Mouse (Mus musculus) neural tube, embryonic 15.5 days (tissue): ENCODE measurements around the gene Fhit. TPM values are rescaled to one million over a fixed set of nuclear protein-coding genes. Genes with fewer than 3 reads are reported as not detected.

Source experiments
- ATAC-seq: fragments of 200-750 bp; cut with Nextera tagmentation; 2 replicates; pipeline ENCODE4 v1.8.0; 2017; ENCODE audit warnings: mild to moderate bottlenecking, moderate TSS enrichment, moderate library complexity; ENCODE audit not compliant: low FRiP score
- H3K27ac ChIP-seq: fragments of 300-500 bp; sonication (generic); replicated peaks from 2 replicates; pipeline ENCODE4 v1.5.1; 2015; ENCODE audit warnings: mild to moderate bottlenecking, inconsistent platforms
- H3K27me3 ChIP-seq: fragments of 300-500 bp; sonication (generic); replicated peaks from 2 replicates; pipeline ENCODE4 v1.6.1; 2015; ENCODE audit warnings: inconsistent platforms
- H3K36me3 ChIP-seq: fragments of 300-500 bp; sonication (generic); 2 replicates; pipeline ENCODE4 v1.6.1; 2015; ENCODE audit warnings: inconsistent platforms
- H3K4me1 ChIP-seq: fragments of 300-500 bp; sonication (generic); 2 replicates; pipeline ENCODE4 v1.6.1; 2015; ENCODE audit warnings: inconsistent platforms
- H3K4me2 ChIP-seq: fragments of 300-500 bp; sonication (generic); 2 replicates; pipeline ENCODE4 v1.6.1; 2015; ENCODE audit warnings: inconsistent platforms, mild to moderate bottlenecking, moderate library complexity
- H3K4me3 ChIP-seq: fragments of 300-500 bp; sonication (generic); replicated peaks from 2 replicates; pipeline ENCODE4 v1.5.1; 2015; ENCODE audit warnings: mild to moderate bottlenecking, inconsistent platforms
- H3K9ac ChIP-seq: fragments of 300-500 bp; sonication (generic); replicated peaks from 2 replicates; pipeline ENCODE4 v1.6.1; 2015; ENCODE audit warnings: mild to moderate bottlenecking, inconsistent platforms
- H3K9me3 ChIP-seq: fragments of 300-500 bp; sonication (generic); replicated peaks from 2 replicates; pipeline ENCODE4 v1.6.1; 2016; ENCODE audit warnings: inconsistent platforms
- WGBS: fragments of 180-500 bp; shearing (Covaris S2); methylation state at CpG from one replicate; pipeline ENCODE4 v1.1.7; 2015; ENCODE audit warnings: mixed read lengths; 5-methylcytosine and 5-hydroxymethylcytosine counted together
- polyA plus RNA-seq: library from polyadenylated mRNA; unstranded; fragments of >200 nt; fragmentation: Nextera tagmentation; extraction: Ambion mirVana; gene quantifications from 2 replicates; pipeline ENCODE4 v1.2.1, GENCODE M21; 2015

Gene Fhit
- polyA plus RNA-seq, 1 experiment from 2014 or later = 7.5 TPM

GRCm38 (mm10) chr14:9642628-9643027, 1519.2 kb downstream of the Fhit start:
- Histone ChIP-seq H3K4me2 (no peak overlapping the region), H3K27ac (no peak overlapping the region), H3K36me3 (no peaks in the 10 kb centered on the region), H3K9me3 (no peaks in the 10 kb centered on the region), H3K4me1 (peaks cover 16% of the 10 kb centered on the region), H3K4me3 (no peak overlapping the region), H3K27me3 (no peaks in the 10 kb centered on the region), H3K9ac (no peak overlapping the region)
- 75% methylated on average over 6 of the region's 6 CpGs for WGBS
- peak; percentile 16; the same call in 1 of the 2 replicates for ATAC-seq

GRCm38 (mm10) chr14:9642068-9642467, 1519.8 kb downstream of the Fhit start:
- Histone ChIP-seq H3K4me2 (no peak overlapping the region), H3K27me3 (no peaks in the 10 kb centered on the region), H3K9me3 (no peaks in the 10 kb centered on the region), H3K27ac (no peak overlapping the region), H3K36me3 (no peaks in the 10 kb centered on the region), H3K4me3 (no peak overlapping the region), H3K9ac (no peak overlapping the region), H3K4me1 (peaks cover 16% of the 10 kb centered on the region)
- WGBS = 42% methylated on average over 3 of the region's 3 CpGs
- ATAC-seq = peak; percentile 19; the same call in 1 of the 2 replicates

GRCm38 (mm10) chr14:9634247-9634991, 1527.4 kb downstream of the Fhit start:
- Histone ChIP-seq H3K9me3 (no peaks in the 10 kb centered on the region), H3K4me2 (no peak overlapping the region), H3K27ac (no peak overlapping the region), H3K4me1 (no peaks in the 10 kb centered on the region), H3K27me3 (peaks cover 3% of the 10 kb centered on the region; the same call in 1 of the 2 replicates), H3K36me3 (no peaks in the 10 kb centered on the region), H3K9ac (no peak overlapping the region), H3K4me3 (no peak overlapping the region)
- WGBS = 39% methylated on average over 1 of the region's 1 CpGs
- ATAC-seq = peak; percentile 47; the same call in 1 of the 2 replicates

- WGBS = 6% methylated on average over 3 of the region's 3 CpGs
- Histone ChIP-seq H3K36me3 (no peaks in the 10 kb centered on the region), H3K4me2 (no peak overlapping the region), H3K27ac (no peak overlapping the region), H3K9ac (no peak overlapping the region), H3K27me3 (peaks cover 3% of the 10 kb centered on the region; the same call in 1 of the 2 replicates), H3K4me3 (no peak overlapping the region), H3K9me3 (no peaks in the 10 kb centered on the region), H3K4me1 (no peaks in the 10 kb centered on the region)
- ATAC-seq = no peak
Measured at GRCm38 (mm10) chr14:9632537-9632936, 1529.3 kb downstream of the Fhit start.

GRCm38 (mm10) chr14:9623219-9624043, 1538.4 kb downstream of the Fhit start:
- ATAC-seq = no peak
- H3K36me3 ChIP-seq = no peaks in the 10 kb centered on the region
- H3K4me3 ChIP-seq = no peak overlapping the region
- H3K27ac ChIP-seq = no peak overlapping the region
- no peak overlapping the region for H3K4me2 ChIP-seq
- no peaks in the 10 kb centered on the region for H3K27me3 ChIP-seq
- H3K9me3 ChIP-seq = no peaks in the 10 kb centered on the region
- peaks cover 4% of the 10 kb centered on the region; the same call in 1 of the 2 replicates for H3K4me1 ChIP-seq
- no peak overlapping the region for H3K9ac ChIP-seq
- 10% methylated on average over 6 of the region's 6 CpGs for WGBS

GRCm38 (mm10) chr14:9620902-9621540, 1540.8 kb downstream of the Fhit start:
- Histone ChIP-seq H3K9ac (no peak overlapping the region), H3K4me2 (no peak overlapping the region), H3K27me3 (no peaks in the 10 kb centered on the region), H3K4me1 (peaks cover 4% of the 10 kb centered on the region; the same call in 1 of the 2 replicates), H3K36me3 (no peaks in the 10 kb centered on the region), H3K4me3 (no peak overlapping the region), H3K27ac (no peak overlapping the region), H3K9me3 (no peaks in the 10 kb centered on the region)
- no peak for ATAC-seq
- 16% methylated on average over 3 of the region's 3 CpGs for WGBS

GRCm38 (mm10) chr14:9619840-9620239, 1542.0 kb downstream of the Fhit start:
- peaks cover 4% of the 10 kb centered on the region; the same call in 1 of the 2 replicates for H3K4me1 ChIP-seq

GRCm38 (mm10) chr14:9613126-9613525, 1548.7 kb downstream of the Fhit start:
- H3K9ac ChIP-seq = no peak overlapping the region
- H3K4me3 ChIP-seq = no peak overlapping the region
- H3K36me3 ChIP-seq = no peaks in the 10 kb centered on the region
- no peaks in the 10 kb centered on the region for H3K27me3 ChIP-seq
- 91% methylated on average over 3 of the region's 3 CpGs for WGBS
- no peak overlapping the region for H3K4me2 ChIP-seq
- no peak for ATAC-seq
- no peaks in the 10 kb centered on the region for H3K9me3 ChIP-seq
- no peak overlapping the region for H3K27ac ChIP-seq
- H3K4me1 ChIP-seq = no peaks in the 10 kb centered on the region

More at GRCm38 (mm10) chr14:9619840-9620239, 1542.0 kb downstream of the Fhit start:
- no peak; the same call in 1 of the 2 replicates for ATAC-seq
- Histone ChIP-seq H3K4me2 (no peak overlapping the region), H3K27me3 (no peaks in the 10 kb centered on the region), H3K9ac (no peak overlapping the region), H3K4me3 (no peak overlapping the region), H3K27ac (no peak overlapping the region), H3K9me3 (no peaks in the 10 kb centered on the region), H3K36me3 (no peaks in the 10 kb centered on the region)
- 26% methylated on average over 1 of the region's 1 CpGs for WGBS

- ATAC-seq = no peak
- Histone ChIP-seq H3K4me3 (no peak overlapping the region), H3K9ac (no peak overlapping the region), H3K4me2 (no peak overlapping the region), H3K27me3 (no peaks in the 10 kb centered on the region), H3K4me1 (peaks cover 6% of the 10 kb centered on the region; the same call in 1 of the 2 replicates), H3K9me3 (no peaks in the 10 kb centered on the region), H3K27ac (no peak overlapping the region), H3K36me3 (no peaks in the 10 kb centered on the region)
- WGBS = 73% methylated on average over 7 of the region's 7 CpGs
Measured at GRCm38 (mm10) chr14:9609120-9609519, 1552.7 kb downstream of the Fhit start.

GRCm38 (mm10) chr14:9606584-9607377, 1555.1 kb downstream of the Fhit start:
- peak; percentile 79; the same call in 1 of the 2 replicates for ATAC-seq
- WGBS = 45% methylated on average over 12 of the region's 12 CpGs
- no peaks in the 10 kb centered on the region for H3K36me3 ChIP-seq
- no peaks in the 10 kb centered on the region for H3K9me3 ChIP-seq
- H3K4me1 ChIP-seq = peaks cover 6% of the 10 kb centered on the region; the same call in 1 of the 2 replicates
- H3K4me3 ChIP-seq = no peak overlapping the region
- peak overlapping the region; percentile 7; the same call in 1 of the 2 replicates for H3K4me2 ChIP-seq
- H3K27me3 ChIP-seq = no peaks in the 10 kb centered on the region
- no peak overlapping the region for H3K27ac ChIP-seq
- no peak overlapping the region for H3K9ac ChIP-seq

GRCm38 (mm10) chr14:9600271-9600670, 1561.6 kb downstream of the Fhit start:
- H3K4me2 ChIP-seq = no peak overlapping the region
- no peak overlapping the region for H3K27ac ChIP-seq
- H3K9me3 ChIP-seq = no peaks in the 10 kb centered on the region
- H3K4me3 ChIP-seq = no peak overlapping the region
- ATAC-seq = no peak
- no peaks in the 10 kb centered on the region for H3K4me1 ChIP-seq
- H3K9ac ChIP-seq = no peak overlapping the region
- no peaks in the 10 kb centered on the region for H3K36me3 ChIP-seq
- H3K27me3 ChIP-seq = no peaks in the 10 kb centered on the region
